ENCODE assay signal across 8 mouse cellular contexts in the genomic region with DNA sequence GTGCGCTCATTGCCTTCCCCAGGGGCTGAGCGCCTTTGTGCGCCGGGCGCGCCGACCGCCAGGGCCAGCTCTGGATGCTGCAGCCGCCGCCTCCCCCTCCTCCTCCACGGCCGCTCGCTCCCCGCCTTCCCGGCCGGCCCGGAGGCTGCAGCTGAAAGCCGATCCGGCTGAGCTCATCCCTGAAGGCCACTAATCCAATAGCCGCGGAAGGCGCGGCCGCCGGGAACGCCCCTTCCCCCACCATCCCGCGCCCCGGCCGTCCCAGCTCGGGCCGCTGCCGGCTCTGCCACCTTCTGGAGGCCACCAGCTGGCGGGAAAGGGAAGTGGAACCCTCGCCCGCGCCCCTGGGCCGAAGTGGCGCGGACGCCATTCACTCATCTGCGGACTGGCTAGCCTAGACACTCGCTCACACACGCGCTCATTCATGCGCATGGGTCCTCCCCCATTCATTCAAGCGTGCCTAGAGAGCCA. TPM values are rescaled to one million over a fixed set of nuclear protein-coding genes. Genes with fewer than 3 reads are reported as not detected.
DNase-seq lines count a peak whose midpoint lies in the region; ATAC-seq and TF ChIP-seq lines count a peak whose summit lies in the region.

Gene Spsb4 (minus strand): TSS at position 167 of the 471 bp plus-strand sequence.

- peak within 1 kb of the TSS; percentile 72 for H3K4me3 ChIP-seq in forebrain, embryonic 11.5 days (ENCODE audit: low read depth, low read length)
- peak within 1 kb of the TSS; percentile 70 for H3K4me3 ChIP-seq in heart, embryonic 15.5 days
- H3K4me3 ChIP-seq in liver, embryonic 15.5 days (replicated peaks): peak within 1 kb of the TSS; percentile 49
- H3K4me3 ChIP-seq in neural tube, embryonic 11.5 days (ENCODE audit: low read depth, low read length): peak within 1 kb of the TSS; percentile 84
- H3K4me3 ChIP-seq in testis, adult 2 months (ENCODE audit: control insufficient read depth, low read depth, low read length): peak within 1 kb of the TSS; percentile 26

- under 1% methylated on average over 46 of the region's 47 CpGs for WGBS in forebrain, embryonic 11.5 days
- under 1% methylated on average over 46 of the region's 47 CpGs for WGBS in heart, embryonic 15.5 days
- WGBS in liver, embryonic 15.5 days (ENCODE audit: insufficient replicate concordance): under 1% methylated on average over 39 of the region's 47 CpGs
- under 1% methylated on average over 46 of the region's 47 CpGs for WGBS in neural tube, embryonic 11.5 days

- H3K27ac ChIP-seq in forebrain, embryonic 11.5 days (ENCODE audit: low read depth, low read length): peak within 1 kb of the TSS; percentile 98
- H3K27ac ChIP-seq in heart, embryonic 15.5 days: peak within 1 kb of the TSS; percentile 94
- H3K27ac ChIP-seq in liver, embryonic 15.5 days (replicated peaks): no peak within 1 kb of the TSS
- H3K27ac ChIP-seq in neural tube, embryonic 11.5 days (ENCODE audit: low read depth, low read length): peak within 1 kb of the TSS; percentile 100
- H3K27ac ChIP-seq in testis, adult 2 months (ENCODE audit: control insufficient read depth, insufficient read depth, low read depth, low read length): no peak within 1 kb of the TSS

- no peaks in the 10 kb centered on the region for H3K27me3 ChIP-seq in forebrain, embryonic 11.5 days (ENCODE audit: control insufficient read depth, insufficient read depth, low read length)
- H3K27me3 ChIP-seq in heart, embryonic 15.5 days: 0 out of 2 replicates have a peak, but pooled peaks cover 4% of the 10 kb centered on the region
- peaks cover 56% of the 10 kb centered on the region for H3K27me3 ChIP-seq in liver, embryonic 15.5 days
- no peaks in the 10 kb centered on the region for H3K27me3 ChIP-seq in neural tube, embryonic 11.5 days (ENCODE audit: control insufficient read depth, insufficient read depth, low read length)
- H3K27me3 ChIP-seq in testis, adult 2 months (ENCODE audit: control insufficient read depth, insufficient read depth, low read length): no peaks in the 10 kb centered on the region; the same call in 1 of the 2 replicates

- ATAC-seq in forebrain, embryonic 11.5 days (replicated peaks; ENCODE audit: low FRiP score): peak; percentile 92
- peak; percentile 93 for ATAC-seq in heart, embryonic 15.5 days (replicated peaks; ENCODE audit: insufficient number of reproducible peaks, insufficient read depth, low FRiP score, low read depth)
- peak; percentile 68 for ATAC-seq in liver, embryonic 15.5 days (ENCODE audit: insufficient read depth)
- peak; percentile 90 for ATAC-seq in neural tube, embryonic 11.5 days (ENCODE audit: insufficient read depth, low FRiP score, low TSS enrichment)

- peak within 1 kb of the TSS; percentile 94 for H3K9ac ChIP-seq in forebrain, embryonic 11.5 days (ENCODE audit: low read length)
- H3K9ac ChIP-seq in heart, embryonic 15.5 days: peak within 1 kb of the TSS; percentile 74
- no peak within 1 kb of the TSS for H3K9ac ChIP-seq in liver, embryonic 15.5 days
- peak within 1 kb of the TSS; percentile 99 for H3K9ac ChIP-seq in neural tube, embryonic 11.5 days (ENCODE audit: low read length)

- H3K4me2 ChIP-seq in forebrain, embryonic 11.5 days (ENCODE audit: low read depth, low read length, severe bottlenecking): peak within 1 kb of the TSS; percentile 69
- peak within 1 kb of the TSS; percentile 87 for H3K4me2 ChIP-seq in heart, embryonic 15.5 days
- peak within 1 kb of the TSS; percentile 72 for H3K4me2 ChIP-seq in liver, embryonic 15.5 days
- H3K4me2 ChIP-seq in neural tube, embryonic 11.5 days (ENCODE audit: low read depth): peak within 1 kb of the TSS; percentile 74

- no peaks in the 10 kb centered on the region for H3K36me3 ChIP-seq in forebrain, embryonic 11.5 days (ENCODE audit: control insufficient read depth, insufficient read depth, low read length)
- no peaks in the 10 kb centered on the region for H3K36me3 ChIP-seq in heart, embryonic 15.5 days
- no peaks in the 10 kb centered on the region for H3K36me3 ChIP-seq in liver, embryonic 15.5 days (replicated peaks)
- no peaks in the 10 kb centered on the region for H3K36me3 ChIP-seq in neural tube, embryonic 11.5 days (ENCODE audit: control insufficient read depth, insufficient read depth, low read length)
- no peaks in the 10 kb centered on the region for H3K36me3 ChIP-seq in testis, adult 2 months (ENCODE audit: control insufficient read depth, insufficient read depth, low read length)

- TF ChIP-seq POLR2A in brain, embryonic 14.5 days (IDR thresholded peaks at IDR 0.05; ENCODE audit: borderline replicate concordance, extremely low read depth, insufficient read depth, insufficient read length, poor library complexity, severe bottlenecking): peak; percentile 94
- TF ChIP-seq POLR2A in testis, adult 2 months (IDR thresholded peaks at IDR 0.05; ENCODE audit: control insufficient read depth, low read depth, low read length): peak; percentile 11; the same call in 1 of the 2 replicates

- TF ChIP-seq CTCF in brain, embryonic 14.5 days (IDR thresholded peaks at IDR 0.05; ENCODE audit: borderline replicate concordance, extremely low read depth, insufficient read depth, insufficient read length): peak; percentile 56; the same call in 1 of the 2 replicates
- no peak for TF ChIP-seq CTCF in testis, adult 2 months (IDR thresholded peaks at IDR 0.05; ENCODE audit: control insufficient read depth, insufficient read depth, insufficient replicate concordance, low read depth, low read length)

- peaks cover 17% of the 10 kb centered on the region for H3K4me1 ChIP-seq in forebrain, embryonic 11.5 days (replicated peaks; ENCODE audit: control insufficient read depth, insufficient read depth, low read length)
- H3K4me1 ChIP-seq in heart, embryonic 15.5 days (replicated peaks): peaks cover 43% of the 10 kb centered on the region
- peaks cover 2% of the 10 kb centered on the region; the same call in 1 of the 2 replicates for H3K4me1 ChIP-seq in liver, embryonic 15.5 days (replicated peaks)
- H3K4me1 ChIP-seq in neural tube, embryonic 11.5 days (ENCODE audit: control insufficient read depth, insufficient read depth, low read length): peaks cover 25% of the 10 kb centered on the region
- H3K4me1 ChIP-seq in testis, adult 2 months (ENCODE audit: control insufficient read depth, insufficient read depth, low read length): peaks cover 12% of the 10 kb centered on the region

- H3K9me3 ChIP-seq in forebrain, embryonic 11.5 days (ENCODE audit: control insufficient read depth, low read length): no peaks in the 10 kb centered on the region
- no peaks in the 10 kb centered on the region for H3K9me3 ChIP-seq in heart, embryonic 15.5 days (replicated peaks)
- H3K9me3 ChIP-seq in liver, embryonic 15.5 days (replicated peaks): no peaks in the 10 kb centered on the region
- no peaks in the 10 kb centered on the region for H3K9me3 ChIP-seq in neural tube, embryonic 11.5 days (ENCODE audit: control insufficient read depth, low read length)

- DNase-seq in 416B (ENCODE audit: low read depth): peak; percentile 89
- peak; percentile 96 for DNase-seq in brain, embryonic 14.5 days (ENCODE audit: low read depth)
- DNase-seq in forebrain, embryonic 11.5 days (ENCODE audit: low spot score): peak; percentile 97
- peak; percentile 91 for DNase-seq in kidney, postnatal 10 days
- peak; percentile 96 for DNase-seq in neural tube, embryonic 11.5 days (ENCODE audit: low spot score)

RNA-seq across cellular contexts. Expression of gene Spsb4, which starts in this region (rescaled TPM):
- 24.8 and 28.6 TPM in 2 replicates for polyA plus RNA-seq in brain, embryonic 14.5 days (2012; rRNA removed)
- polyA plus RNA-seq in forebrain, embryonic 11.5 days (2014; fragmentation: Nextera tagmentation; extraction: Ambion mirVana): 81.8 and 84.6 TPM in 2 replicates
- polyA plus RNA-seq in heart, embryonic 15.5 days (2015; fragmentation: Nextera tagmentation; extraction: Ambion mirVana): 48.1 and 49.3 TPM in 2 replicates
- 1.2 and 1.5 TPM in 2 replicates for polyA plus RNA-seq in liver, embryonic 15.5 days (2015; fragmentation: Nextera tagmentation; extraction: Ambion mirVana)
- 115 and 125 TPM in 2 replicates for polyA plus RNA-seq in neural tube, embryonic 11.5 days (2014; fragmentation: Nextera tagmentation; extraction: Ambion mirVana)
- polyA plus RNA-seq in testis, adult 2 months (2012; rRNA removed): 0.72 and 0.91 TPM in 2 replicates

Comparison
In these comparisons a context has a peak if more than half of its experiments do, and no peak if none do; other contexts are left out.
1. RNA of gene Spsb4 (polyA plus RNA-seq): 115 to 125 TPM in neural tube, embryonic 11.5 days, 81.8 to 84.6 TPM in forebrain, embryonic 11.5 days, 48.1 to 49.3 TPM in heart, embryonic 15.5 days and 24.8 to 28.6 TPM in brain, embryonic 14.5 days; 1.2 to 1.5 TPM in liver, embryonic 15.5 days and 0.72 to 0.91 TPM in testis, adult 2 months; every median in the first group is over 10 times any median in the second.
2. H3K27ac ChIP-seq: peak in forebrain, embryonic 11.5 days (single experiment), heart, embryonic 15.5 days (single experiment) and neural tube, embryonic 11.5 days (single experiment); none in liver, embryonic 15.5 days (single experiment) and testis, adult 2 months (single experiment).
3. H3K4me3 ChIP-seq: peak in every context shown above with its lines; median percentile 84 in neural tube, embryonic 11.5 days; 72 in forebrain, embryonic 11.5 days; 70 in heart, embryonic 15.5 days; 49 in liver, embryonic 15.5 days; 26 in testis, adult 2 months.
4. Peak in every context shown above with its lines, with median percentiles within 50 percentile points of each other: DNase-seq, ATAC-seq and H3K4me2 ChIP-seq.